Mouse (Mus musculus): ENCODE results near the gene Thrap3. TPM values are rescaled to one million over a fixed set of nuclear protein-coding genes. Genes with fewer than 3 reads are reported as not detected.

The Thrap3 gene
- polyA plus RNA-seq, 1 experiment from 2014 or later: 232 TPM

DNA sequence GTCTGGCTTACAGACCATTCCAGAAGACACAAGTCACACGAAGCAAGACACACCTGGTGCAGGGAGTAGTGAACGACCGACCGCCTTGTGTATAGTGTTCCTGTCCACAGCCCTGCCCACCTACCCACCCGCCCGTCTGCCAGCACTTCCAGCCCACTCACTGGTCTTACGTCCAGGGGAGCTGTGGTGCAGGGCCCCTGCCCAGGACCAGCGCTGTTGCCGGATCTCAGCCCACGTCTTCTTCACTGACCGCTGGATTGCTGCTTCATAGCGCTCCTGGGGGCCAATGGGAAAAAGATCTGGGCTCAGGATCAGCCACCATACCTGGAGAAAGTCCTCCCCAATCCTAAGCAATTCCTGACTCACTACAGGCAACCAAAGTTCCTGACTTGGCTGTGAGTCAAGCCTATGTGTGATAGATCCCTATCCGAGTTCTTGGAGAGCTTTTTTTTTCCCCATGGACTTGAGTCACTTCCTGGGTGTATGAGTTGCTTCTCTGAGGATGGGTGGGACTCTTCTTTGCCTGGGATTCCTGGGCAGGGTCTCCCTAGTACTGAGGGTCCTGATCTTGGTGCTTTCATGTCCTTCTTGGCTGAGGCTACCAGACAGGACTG, 37.4 kb upstream of the Thrap3 start:
- Histone ChIP-seq H3K36me3 (replicated peaks; ENCODE audit: control insufficient read depth, insufficient read depth, low read depth, low read length) (peaks cover 28% of the 10 kb centered on the region), H3K9me3 (replicated peaks; ENCODE audit: control insufficient read depth, low read length) (no peaks in the 10 kb centered on the region), H3K4me2 (ENCODE audit: low read depth, low read length) (no peak overlapping the region), H3K27me3 (ENCODE audit: control insufficient read depth, insufficient read depth, low read length) (no peaks in the 10 kb centered on the region), H3K4me1 (ENCODE audit: control insufficient read depth, insufficient read depth, low read length) (no peaks in the 10 kb centered on the region), H3K9ac (replicated peaks; ENCODE audit: low read length) (no peak overlapping the region), H3K27ac (replicated peaks; ENCODE audit: low read depth, low read length) (no peak overlapping the region), H3K4me3 (ENCODE audit: low read depth, low read length) (no peak overlapping the region)
- ATAC-seq (replicated peaks; ENCODE audit: insufficient number of reproducible peaks, low FRiP score, low TSS enrichment, low read depth) (no peak), DNase-seq (ENCODE audit: low spot score) (no peak)
- 92% methylated on average over 13 of the region's 13 CpGs for WGBS

DNA sequence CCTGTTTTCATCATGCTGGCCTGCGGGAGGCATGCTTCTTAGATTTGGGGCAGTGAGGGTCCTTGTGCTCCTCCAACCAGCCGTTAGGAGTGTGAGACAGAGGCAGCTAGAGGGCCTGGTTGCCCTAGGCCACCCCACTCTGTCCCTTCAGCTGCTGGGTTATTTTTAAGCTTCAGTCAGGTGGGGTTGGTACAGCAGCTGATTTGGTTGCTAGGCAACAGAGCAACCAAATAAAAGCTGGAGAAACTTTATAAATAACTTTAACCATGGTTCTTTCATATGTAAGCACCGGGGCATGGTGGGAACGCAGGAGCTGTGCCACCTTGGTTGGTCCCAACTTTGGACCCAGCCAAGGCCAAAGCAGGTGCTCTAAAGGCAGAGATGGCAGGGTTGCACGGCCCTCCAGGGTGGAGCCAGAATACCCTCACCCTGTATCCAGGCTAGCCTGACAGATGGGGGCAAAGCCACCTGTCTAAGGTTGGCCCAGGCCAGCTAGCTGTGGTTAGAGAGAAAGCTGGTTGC, 35.2 kb upstream of the Thrap3 start:
- H3K36me3 ChIP-seq (replicated peaks; ENCODE audit: control insufficient read depth, insufficient read depth, low read depth, low read length): peaks cover 42% of the 10 kb centered on the region
- H3K27me3 ChIP-seq (ENCODE audit: control insufficient read depth, insufficient read depth, low read length): no peaks in the 10 kb centered on the region
- no peak overlapping the region for H3K27ac ChIP-seq (replicated peaks; ENCODE audit: low read depth, low read length)
- no peak overlapping the region; the same call in 1 of the 2 replicates for H3K4me3 ChIP-seq (ENCODE audit: low read depth, low read length)
- no peaks in the 10 kb centered on the region for H3K9me3 ChIP-seq (replicated peaks; ENCODE audit: control insufficient read depth, low read length)
- no peak overlapping the region for H3K9ac ChIP-seq (replicated peaks; ENCODE audit: low read length)
- ATAC-seq (replicated peaks; ENCODE audit: insufficient number of reproducible peaks, low FRiP score, low TSS enrichment, low read depth) (no peak), DNase-seq (ENCODE audit: low spot score) (peak; percentile 28)
- H3K4me1 ChIP-seq (ENCODE audit: control insufficient read depth, insufficient read depth, low read length): no peaks in the 10 kb centered on the region
- no peak overlapping the region for H3K4me2 ChIP-seq (ENCODE audit: low read depth, low read length)
- 76% methylated on average over 5 of the region's 5 CpGs for WGBS

DNA sequence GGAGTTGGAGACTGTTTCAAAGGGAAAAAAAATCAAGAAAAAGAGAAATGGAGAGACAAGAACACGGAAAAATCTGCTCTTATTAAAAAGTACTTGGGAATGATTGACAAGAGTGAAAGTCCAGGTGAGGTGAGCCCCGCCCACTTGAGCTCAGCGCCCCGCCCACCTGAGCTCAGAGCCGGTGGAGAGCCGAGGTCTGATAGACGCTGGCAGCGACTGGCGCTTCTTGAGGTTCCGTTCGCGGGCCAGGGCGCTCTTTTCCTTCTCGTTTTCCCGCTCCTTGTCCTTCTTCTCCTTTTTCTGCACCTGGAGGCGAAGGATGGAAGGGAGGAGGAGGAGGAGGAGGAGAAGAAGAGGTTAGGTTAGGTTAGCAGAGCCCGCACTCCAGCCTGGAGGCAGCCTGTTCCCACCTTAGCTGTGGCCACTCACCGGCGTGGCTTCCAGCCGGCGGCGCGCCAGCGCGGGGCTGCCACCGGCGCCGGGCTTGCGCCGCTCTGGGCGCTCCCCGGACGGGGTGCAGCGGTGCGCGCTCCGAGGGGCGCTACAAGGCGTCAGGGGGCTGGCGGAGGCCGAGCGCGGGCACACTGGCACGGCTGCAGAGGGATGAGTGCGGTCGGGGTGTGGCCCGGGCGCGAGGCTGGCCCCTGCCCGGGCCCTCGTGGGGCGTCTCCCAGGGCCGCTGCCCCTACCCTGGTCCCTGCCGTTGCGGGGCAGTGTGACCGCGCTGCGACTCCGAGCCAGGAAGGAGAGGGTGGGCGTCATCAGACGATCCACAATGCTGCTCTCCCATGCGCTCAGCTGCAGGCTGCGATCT, 34.1 kb upstream of the Thrap3 start:
- Histone ChIP-seq H3K4me1 (ENCODE audit: control insufficient read depth, insufficient read depth, low read length) (no peaks in the 10 kb centered on the region), H3K9me3 (replicated peaks; ENCODE audit: control insufficient read depth, low read length) (no peaks in the 10 kb centered on the region), H3K27me3 (ENCODE audit: control insufficient read depth, insufficient read depth, low read length) (no peaks in the 10 kb centered on the region), H3K27ac (replicated peaks; ENCODE audit: low read depth, low read length) (no peak overlapping the region), H3K9ac (replicated peaks; ENCODE audit: low read length) (no peak overlapping the region), H3K4me3 (ENCODE audit: low read depth, low read length) (no peak overlapping the region), H3K4me2 (ENCODE audit: low read depth, low read length) (peak overlapping the region; percentile 4; the same call in 1 of the 2 replicates), H3K36me3 (replicated peaks; ENCODE audit: control insufficient read depth, insufficient read depth, low read depth, low read length) (peaks cover 44% of the 10 kb centered on the region)
- ATAC-seq (replicated peaks; ENCODE audit: insufficient number of reproducible peaks, low FRiP score, low TSS enrichment, low read depth) (no peak), DNase-seq (ENCODE audit: low spot score) (no peak)
- WGBS: 50% methylated on average over 60 of the region's 63 CpGs

DNA sequence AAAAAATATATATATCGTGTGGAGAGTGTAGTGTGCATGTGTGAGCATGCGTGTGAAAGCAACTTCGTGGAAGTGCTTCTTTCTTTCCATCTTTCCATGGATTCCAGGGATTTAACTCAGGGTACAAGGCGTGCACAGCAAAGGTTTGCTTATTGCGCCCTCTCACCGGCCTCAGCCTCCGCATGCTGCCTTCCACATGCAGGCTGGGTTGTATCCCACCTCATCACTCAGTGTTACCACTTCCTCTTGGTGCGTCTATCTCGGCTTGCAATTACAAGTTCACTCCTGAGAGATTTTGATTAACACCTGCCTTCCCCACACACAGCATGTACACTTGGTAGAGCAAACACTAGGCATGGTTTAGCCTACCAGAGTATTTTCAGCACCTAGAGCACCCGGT, 32.6 kb upstream of the Thrap3 start:
- Histone ChIP-seq H3K4me2 (ENCODE audit: low read depth, low read length) (no peak overlapping the region), H3K36me3 (replicated peaks; ENCODE audit: control insufficient read depth, insufficient read depth, low read depth, low read length) (peaks cover 38% of the 10 kb centered on the region), H3K9me3 (replicated peaks; ENCODE audit: control insufficient read depth, low read length) (no peaks in the 10 kb centered on the region), H3K9ac (replicated peaks; ENCODE audit: low read length) (no peak overlapping the region), H3K4me3 (ENCODE audit: low read depth, low read length) (no peak overlapping the region), H3K27ac (replicated peaks; ENCODE audit: low read depth, low read length) (no peak overlapping the region), H3K27me3 (ENCODE audit: control insufficient read depth, insufficient read depth, low read length) (no peaks in the 10 kb centered on the region), H3K4me1 (ENCODE audit: control insufficient read depth, insufficient read depth, low read length) (no peaks in the 10 kb centered on the region)
- 90% methylated on average over 10 of the region's 10 CpGs for WGBS
- ATAC-seq (replicated peaks; ENCODE audit: insufficient number of reproducible peaks, low FRiP score, low TSS enrichment, low read depth) (no peak), DNase-seq (ENCODE audit: low spot score) (no peak)

DNA sequence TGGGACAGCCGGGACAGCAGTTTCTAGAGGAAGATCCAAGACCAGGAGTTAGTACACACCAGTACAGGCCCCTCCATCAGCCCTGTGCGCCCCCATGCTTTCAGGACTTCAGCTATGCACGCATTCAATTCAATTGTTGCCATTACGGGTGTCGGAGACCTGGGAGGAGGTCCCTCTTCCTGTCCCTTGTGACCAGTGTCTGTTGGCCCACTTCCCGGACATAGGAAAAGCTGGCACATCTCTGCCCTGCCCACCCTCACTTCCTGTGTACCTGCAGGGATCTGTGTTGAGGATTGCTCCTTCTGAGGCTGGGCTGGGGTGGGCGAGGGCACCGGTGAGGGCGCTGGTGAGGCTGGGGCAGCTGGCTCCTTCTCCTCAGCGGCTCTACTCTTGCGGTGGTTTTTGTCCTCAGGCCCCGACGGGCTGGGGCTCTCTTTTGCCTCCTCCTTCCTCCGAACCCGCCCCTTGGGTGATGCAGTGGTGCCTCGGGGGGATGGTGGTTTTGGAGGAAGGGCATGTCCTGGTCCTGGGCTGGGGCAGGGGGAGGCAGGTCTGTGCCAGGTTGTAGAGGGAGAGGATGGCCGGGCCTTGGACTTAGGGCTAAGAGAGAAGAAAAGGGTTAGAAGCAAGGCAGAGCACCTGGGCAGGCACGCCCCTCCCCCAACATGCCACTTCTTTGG, 32.1 kb upstream of the Thrap3 start:
- no peak overlapping the region for H3K9ac ChIP-seq (replicated peaks; ENCODE audit: low read length)
- peaks cover 38% of the 10 kb centered on the region for H3K36me3 ChIP-seq (replicated peaks; ENCODE audit: control insufficient read depth, insufficient read depth, low read depth, low read length)
- no peaks in the 10 kb centered on the region for H3K4me1 ChIP-seq (ENCODE audit: control insufficient read depth, insufficient read depth, low read length)
- H3K4me3 ChIP-seq (ENCODE audit: low read depth, low read length): no peak overlapping the region
- no peak for ATAC-seq (replicated peaks; ENCODE audit: insufficient number of reproducible peaks, low FRiP score, low TSS enrichment, low read depth)
- H3K27ac ChIP-seq (replicated peaks; ENCODE audit: low read depth, low read length): no peak overlapping the region
- no peaks in the 10 kb centered on the region for H3K9me3 ChIP-seq (replicated peaks; ENCODE audit: control insufficient read depth, low read length)
- no peak for DNase-seq (ENCODE audit: low spot score)
- H3K4me2 ChIP-seq (ENCODE audit: low read depth, low read length): no peak overlapping the region
- no peaks in the 10 kb centered on the region for H3K27me3 ChIP-seq (ENCODE audit: control insufficient read depth, insufficient read depth, low read length)
- WGBS: 88% methylated on average over 18 of the region's 18 CpGs

DNA sequence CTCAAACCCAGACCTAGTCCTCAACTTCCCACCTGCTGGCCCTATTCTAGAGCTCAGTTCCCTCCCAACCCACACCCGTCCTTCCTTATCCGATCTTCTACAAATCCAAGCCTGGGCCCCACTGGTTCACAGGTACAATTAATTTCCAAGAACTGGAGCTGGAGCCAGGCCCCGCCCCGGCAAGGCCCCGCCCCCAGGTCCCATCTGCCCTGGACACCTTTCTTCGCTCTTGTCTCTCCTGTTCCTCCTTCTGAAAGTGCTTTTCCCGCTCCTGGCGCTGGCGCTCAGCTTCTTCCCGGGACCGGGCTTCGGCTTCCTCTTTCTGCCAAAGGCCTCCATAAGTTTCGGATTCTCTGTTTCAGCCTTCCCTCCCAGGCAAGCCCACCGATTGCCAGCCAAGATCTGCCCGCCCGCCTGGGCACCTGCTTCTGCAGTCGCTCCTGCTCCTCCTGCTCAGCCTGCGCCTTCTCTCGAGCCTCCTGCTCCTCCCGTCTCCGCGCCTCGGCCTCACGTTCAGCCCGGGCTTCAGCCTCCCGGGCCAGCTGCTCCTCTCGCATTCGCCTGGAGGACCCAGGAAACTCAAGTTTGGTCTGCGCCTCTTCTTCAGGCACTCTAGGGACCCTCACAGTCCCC, 31.2 kb upstream of the Thrap3 start:
- Histone ChIP-seq H3K4me2 (ENCODE audit: low read depth, low read length) (no peak overlapping the region), H3K27ac (replicated peaks; ENCODE audit: low read depth, low read length) (no peak overlapping the region), H3K9ac (replicated peaks; ENCODE audit: low read length) (no peak overlapping the region), H3K4me3 (ENCODE audit: low read depth, low read length) (no peak overlapping the region), H3K9me3 (replicated peaks; ENCODE audit: control insufficient read depth, low read length) (no peaks in the 10 kb centered on the region), H3K27me3 (ENCODE audit: control insufficient read depth, insufficient read depth, low read length) (no peaks in the 10 kb centered on the region), H3K36me3 (replicated peaks; ENCODE audit: control insufficient read depth, insufficient read depth, low read depth, low read length) (peaks cover 38% of the 10 kb centered on the region), H3K4me1 (ENCODE audit: control insufficient read depth, insufficient read depth, low read length) (no peaks in the 10 kb centered on the region)
- WGBS: 92% methylated on average over 29 of the region's 29 CpGs
- ATAC-seq (replicated peaks; ENCODE audit: insufficient number of reproducible peaks, low FRiP score, low TSS enrichment, low read depth) (no peak), DNase-seq (ENCODE audit: low spot score) (no peak)

DNA sequence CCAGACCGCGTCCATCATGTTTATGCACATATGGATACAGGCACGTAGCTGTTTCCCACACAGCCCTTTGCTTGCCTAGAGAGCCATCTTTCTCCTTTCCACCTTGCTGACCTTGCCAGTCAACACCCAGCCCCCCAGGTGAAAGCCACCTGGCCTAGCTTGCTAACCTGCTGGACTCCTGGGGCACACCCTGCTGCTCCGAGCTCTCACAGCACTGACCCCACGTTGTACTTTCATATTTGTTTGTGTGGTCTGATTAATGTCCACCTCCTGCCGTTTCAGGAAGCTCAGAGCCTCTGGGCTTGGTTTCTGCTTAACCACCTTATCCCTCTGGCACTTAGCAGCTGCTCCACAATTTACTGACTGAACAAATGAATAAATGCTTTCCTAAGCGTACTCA, 27.3 kb upstream of the Thrap3 start:
- Histone ChIP-seq H3K9me3 (replicated peaks; ENCODE audit: control insufficient read depth, low read length) (no peaks in the 10 kb centered on the region), H3K4me2 (ENCODE audit: low read depth, low read length) (no peak overlapping the region), H3K27ac (replicated peaks; ENCODE audit: low read depth, low read length) (no peak overlapping the region), H3K27me3 (ENCODE audit: control insufficient read depth, insufficient read depth, low read length) (no peaks in the 10 kb centered on the region), H3K9ac (replicated peaks; ENCODE audit: low read length) (no peak overlapping the region), H3K4me1 (ENCODE audit: control insufficient read depth, insufficient read depth, low read length) (no peaks in the 10 kb centered on the region; the same call in 1 of the 2 replicates), H3K36me3 (replicated peaks; ENCODE audit: control insufficient read depth, insufficient read depth, low read depth, low read length) (peaks cover 19% of the 10 kb centered on the region), H3K4me3 (ENCODE audit: low read depth, low read length) (no peak overlapping the region)
- 77% methylated on average over 7 of the region's 7 CpGs for WGBS
- no peak for DNase-seq (ENCODE audit: low spot score)
- ATAC-seq (replicated peaks; ENCODE audit: insufficient number of reproducible peaks, low FRiP score, low TSS enrichment, low read depth): no peak

Data from embryonic facial prominence, embryonic 11.5 days (tissue).